Mouse (Mus musculus) kidney, postnatal 36 days (tissue): ENCODE data around the gene Pafah1b2.
A peak's percentile ranks its signal among the peaks of the same experiment; 100 is the strongest.

ENCODE experiments used
- DNase-seq, 2 experiments: peaks; one replicate each; pipeline ENCODE4 v3.0.0; 2021 to 2022; ENCODE audit warnings: mixed read lengths in 2 of 2

The Pafah1b2 gene

DNA sequence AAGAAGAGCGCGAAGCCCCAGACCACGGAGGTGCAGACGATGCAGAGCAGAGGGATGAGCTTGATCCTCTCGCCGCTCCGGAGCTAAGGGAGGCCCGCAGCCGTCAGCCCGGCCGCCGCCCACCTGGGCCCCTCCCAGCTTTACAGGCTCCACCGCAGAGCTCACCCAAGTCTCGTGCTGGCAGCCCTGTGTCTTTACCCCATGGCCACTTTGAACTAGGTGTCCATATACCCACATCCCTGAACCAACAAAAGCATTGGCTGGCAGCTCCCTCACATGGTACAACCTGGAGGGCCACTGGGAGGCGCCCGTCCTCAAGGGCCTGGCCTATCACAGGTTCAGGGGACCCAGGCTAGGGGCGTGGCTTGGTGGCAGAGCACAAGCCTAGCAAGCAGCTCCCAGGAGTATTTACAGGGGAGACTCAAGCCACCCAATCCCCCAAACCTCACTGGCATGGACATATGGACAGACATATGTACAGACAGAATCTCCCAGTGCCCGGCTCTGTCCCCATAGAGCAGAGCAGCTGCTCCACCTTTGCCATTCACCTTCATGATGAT is 71.1 kb downstream of the Pafah1b2 start:
- peak in 1 of 2 experiments; percentile 63 for DNase-seq

DNA sequence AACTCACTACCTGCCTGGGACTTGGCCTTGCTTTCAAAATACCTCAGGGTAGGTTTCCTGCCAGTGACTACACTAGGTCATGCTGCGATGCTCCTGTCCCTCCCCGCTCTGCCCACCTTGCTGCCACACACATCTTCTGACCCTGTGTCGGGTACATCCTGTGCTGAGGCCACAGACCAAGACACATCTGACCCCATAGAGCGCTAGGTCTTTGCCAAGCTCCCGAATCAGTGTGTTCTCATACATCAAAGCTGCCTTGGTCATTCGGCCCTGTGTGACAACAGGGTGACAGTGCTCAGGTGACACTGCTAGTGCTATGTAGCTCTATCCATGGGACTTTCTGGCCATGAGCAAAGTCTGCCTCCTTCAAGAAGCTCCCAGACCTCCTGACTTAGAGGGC is 72.7 kb downstream of the Pafah1b2 start:
- DNase-seq, result no peak

DNA sequence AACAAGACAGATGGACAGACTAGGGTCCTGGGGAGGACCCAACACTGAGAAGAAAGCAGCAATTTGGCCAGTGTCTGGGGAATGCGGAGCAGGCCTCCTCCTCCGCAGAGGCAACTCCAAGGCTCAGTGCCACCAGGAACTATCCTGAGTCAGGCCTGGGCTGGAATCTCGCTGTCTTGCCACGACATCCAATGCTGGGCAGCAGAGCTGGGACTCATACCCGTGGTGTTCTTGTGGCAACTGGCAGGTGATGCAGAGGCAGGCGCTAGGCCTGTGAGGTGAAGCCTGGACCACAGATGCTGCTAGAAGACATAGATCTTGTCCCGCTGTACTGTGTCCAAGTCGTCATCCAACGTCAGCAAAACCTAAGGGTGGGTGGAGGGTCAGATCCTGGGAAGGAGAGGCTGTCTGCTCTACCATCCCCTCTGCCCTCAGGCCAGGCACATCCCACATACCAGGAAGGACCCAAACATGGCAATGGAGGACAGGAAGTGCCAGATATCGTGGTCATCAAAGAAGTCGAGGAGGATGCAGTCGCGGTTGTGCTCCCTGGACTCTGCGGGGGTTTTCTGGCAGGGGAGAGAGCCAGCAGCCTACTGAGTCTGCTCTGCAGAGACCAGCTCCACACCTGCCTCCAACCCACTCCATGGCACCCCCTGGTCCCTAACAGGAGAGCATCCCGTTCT is 73.4 kb downstream of the Pafah1b2 start:
- no peak for DNase-seq

DNA sequence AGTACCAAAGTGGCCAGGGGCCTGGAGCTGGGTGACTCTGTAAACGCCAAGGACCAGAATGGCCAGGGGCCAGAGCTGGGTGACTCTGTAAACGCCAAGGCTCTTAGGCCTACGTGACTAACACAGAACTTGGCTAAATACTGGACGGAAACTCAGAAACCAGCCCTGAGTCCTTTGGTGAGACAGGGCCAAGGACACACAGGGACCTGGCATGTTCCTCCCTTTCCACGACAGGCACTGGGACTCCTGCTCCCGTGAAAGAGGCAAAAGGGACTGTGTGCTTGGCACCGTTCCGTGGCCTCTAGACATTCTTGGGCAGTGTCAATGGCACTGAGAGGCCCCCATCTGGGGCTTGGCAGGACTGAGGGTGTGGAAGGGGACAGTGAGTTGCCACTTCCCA is 74.4 kb downstream of the Pafah1b2 start:
- DNase-seq, result peak in 1 of 2 experiments; percentile 36

DNA sequence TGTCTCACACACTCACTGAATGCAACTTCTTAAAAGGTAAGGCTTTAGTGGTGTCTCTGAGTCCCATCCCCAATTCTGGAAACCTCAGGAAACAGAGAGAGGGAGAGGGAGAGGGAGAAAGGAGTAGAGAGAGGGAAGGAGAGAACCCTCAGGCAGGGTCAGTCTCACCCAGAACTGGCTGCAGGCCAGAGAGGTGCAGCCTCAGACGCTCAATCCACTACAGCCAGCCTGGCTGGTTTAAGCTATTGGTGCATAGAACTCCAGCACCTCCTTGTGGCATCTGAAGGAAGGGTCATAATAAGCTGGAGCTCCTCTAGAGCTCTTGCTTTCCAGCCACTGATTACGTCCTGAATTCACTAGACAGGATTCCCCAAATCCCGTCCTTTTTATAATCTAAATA is 75.6 kb downstream of the Pafah1b2 start:
- peak; percentile 85 to 88 for DNase-seq

DNA sequence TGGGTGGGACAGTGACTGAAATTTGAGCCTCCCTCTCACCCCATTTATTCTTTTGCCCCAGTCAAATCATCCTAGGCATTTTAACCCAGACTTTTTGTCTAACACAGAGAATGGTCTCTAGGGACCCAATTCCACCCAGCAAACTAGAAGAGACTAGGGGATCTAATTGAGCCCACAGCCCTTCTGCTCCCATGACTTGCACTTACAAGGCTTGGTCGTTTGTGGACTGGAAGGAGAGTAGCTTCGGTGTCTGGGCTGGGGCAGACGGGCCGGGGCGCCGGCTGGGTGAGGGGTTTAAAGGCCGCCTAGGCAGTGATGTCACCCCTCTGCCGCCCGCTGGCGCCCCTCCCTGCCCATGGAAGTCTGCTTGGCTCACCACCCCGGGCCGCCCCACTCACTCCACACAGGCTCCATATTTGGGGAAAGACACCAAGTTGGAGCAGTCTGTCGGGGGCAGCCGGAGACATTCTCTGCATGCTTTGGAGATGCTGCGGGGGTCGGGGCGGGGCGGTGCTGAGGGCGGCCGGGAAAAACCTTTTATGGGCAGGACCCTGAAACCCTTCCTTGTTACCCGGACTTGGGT is 76.8 kb downstream of the Pafah1b2 start, which contains the start of gene Tagln:
Gene Tagln (minus strand): TSS at position 431 of the 583 bp plus-strand sequence.
- DNase-seq, result peak; percentile 41 to 49

DNA sequence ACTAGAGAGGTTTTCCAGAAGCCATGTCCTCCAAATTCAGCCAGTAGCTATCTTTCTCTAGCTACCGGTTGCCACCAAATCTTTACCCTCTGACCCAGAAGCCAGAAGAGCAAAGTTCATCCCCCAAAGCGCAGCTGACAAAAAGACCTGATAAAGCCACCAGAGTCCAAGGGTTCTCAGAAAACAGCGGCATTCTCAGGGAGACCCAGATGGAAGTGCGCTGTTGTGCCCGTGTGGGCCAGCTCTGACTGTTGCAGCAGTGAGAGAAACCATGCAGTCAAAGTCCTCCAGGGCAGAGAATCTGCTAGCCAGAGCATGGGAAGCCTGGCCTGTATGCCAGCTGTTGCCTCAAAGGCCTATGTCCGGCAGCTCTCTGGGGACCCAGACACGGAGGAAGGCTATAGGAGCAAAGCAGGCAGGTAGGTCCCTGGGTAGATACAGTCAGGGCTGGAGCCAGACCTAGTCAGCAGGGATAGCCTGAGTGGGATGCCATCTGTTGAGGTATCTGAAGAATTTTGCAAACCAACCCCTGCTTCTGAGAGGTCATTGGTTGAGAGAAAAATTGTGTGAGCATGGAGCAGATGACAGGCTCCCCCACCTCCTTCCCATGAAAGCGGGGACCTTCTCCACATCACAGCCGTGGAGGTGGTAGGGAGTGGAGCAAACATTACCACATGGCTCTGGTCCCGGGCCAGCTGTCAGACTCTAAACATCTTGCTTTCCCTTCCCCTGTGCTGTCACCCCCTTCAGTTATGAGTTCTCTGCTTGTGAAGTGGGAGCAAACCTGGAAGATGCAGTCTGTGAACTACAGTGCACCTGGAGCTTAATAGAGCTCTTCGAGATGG is 79.7 kb downstream of the Pafah1b2 start:
- peak; percentile 51 for DNase-seq

DNA sequence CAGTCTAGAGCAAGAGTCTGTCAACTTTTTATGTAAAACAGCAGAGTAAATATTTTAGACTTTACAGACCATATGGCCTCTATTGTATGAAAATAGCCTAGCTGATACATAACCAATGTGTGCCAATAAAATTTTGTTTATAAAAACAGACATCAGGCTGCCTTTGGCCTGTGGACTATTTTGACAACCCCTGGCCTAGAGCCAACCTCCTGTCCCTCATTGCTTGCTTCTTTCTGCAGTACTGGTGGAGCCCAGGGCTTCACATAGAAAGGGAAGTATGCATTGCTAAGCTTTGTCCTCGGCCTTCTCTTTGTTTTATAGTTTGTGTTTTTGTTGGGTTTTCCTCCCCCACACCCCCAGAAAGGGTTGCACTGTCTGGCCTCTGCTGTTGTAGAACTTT is 80.5 kb downstream of the Pafah1b2 start:
- peak; percentile 38 to 62 for DNase-seq

DNA sequence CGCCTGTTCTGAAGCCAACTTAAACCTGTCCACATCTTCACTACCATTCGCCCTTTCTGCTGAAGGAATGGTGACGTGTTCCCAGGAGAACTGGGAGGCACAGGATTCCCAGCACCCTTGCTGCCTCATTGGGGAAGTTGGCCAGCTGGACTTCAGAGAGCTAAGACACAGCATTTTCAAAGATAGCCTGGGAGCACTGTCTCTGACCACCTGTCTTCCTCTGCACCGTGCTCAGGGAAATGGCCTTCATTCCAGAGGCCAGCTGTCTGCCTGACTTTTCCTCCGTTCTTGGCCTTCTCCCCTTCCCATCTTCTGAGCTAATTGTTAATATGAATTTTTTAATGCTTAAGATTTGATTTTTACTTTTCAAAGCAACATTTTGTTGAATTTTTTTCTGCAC is 83.2 kb downstream of the Pafah1b2 start:
- DNase-seq, result no peak

DNA sequence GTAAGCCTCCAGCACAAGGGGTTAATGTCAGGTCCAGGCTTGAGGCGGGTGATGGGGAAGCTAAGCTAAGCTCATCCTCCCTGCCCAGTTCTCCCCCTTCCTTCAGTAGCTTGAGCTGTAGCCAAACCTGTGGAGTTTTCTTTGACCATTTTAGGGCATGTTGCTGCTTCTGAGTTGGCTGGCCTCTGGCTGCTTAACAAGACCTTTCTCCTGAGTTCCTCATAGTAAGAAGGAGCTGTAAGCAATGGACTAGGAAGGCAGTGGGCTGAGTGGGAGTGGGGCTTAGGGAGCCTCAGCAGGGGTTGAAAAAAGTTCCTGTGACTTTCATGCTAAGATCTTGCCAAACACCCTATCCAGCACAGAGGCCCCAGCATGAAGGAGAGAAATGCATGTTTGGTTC is 92.6 kb downstream of the Pafah1b2 start:
- DNase-seq, result peak in 1 of 2 experiments; percentile 32

DNA sequence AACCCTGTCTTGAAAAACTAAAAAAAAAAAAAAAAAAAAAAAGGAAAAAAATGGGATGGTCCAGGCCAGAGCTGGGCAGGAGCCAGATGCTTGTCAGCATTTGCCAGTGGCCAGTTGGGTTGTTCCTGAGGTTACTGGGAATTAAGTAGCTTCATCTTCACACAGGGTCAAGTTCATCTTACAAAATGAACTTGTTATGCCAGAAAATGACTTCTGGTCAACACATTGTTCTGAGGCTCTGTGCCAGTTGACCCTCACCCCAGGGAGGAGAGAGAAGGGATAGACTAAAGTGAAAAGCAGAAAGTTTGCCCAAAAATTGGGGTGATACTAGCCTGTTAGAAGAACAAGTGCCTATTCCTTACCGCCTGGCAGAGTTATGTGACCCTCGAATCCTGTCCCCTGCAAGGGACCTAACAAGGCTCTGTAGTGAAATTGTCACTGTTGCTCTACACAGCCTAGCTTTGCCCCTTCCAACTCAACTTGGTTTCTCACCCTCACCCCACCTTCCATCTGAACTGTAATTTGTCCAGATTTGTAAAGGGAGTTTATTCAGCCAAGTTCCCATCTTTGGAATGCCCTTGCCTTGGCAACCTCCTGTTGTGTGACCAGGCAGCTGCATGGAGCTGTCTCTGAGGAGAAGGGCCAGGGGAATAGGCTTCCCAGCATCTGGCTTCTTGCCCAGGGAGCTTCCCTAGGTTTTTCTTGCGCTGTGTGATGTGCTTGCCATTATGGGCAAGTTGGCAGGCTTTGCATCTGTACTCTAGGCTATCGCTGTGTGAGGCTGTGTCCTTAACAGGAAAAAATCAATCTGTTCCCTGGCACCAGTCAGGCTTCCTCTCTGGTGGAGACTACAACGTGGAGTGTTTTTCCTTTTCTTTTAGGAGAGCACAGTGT is 95.2 kb downstream of the Pafah1b2 start:
- peak; percentile 78 to 79 for DNase-seq

DNA sequence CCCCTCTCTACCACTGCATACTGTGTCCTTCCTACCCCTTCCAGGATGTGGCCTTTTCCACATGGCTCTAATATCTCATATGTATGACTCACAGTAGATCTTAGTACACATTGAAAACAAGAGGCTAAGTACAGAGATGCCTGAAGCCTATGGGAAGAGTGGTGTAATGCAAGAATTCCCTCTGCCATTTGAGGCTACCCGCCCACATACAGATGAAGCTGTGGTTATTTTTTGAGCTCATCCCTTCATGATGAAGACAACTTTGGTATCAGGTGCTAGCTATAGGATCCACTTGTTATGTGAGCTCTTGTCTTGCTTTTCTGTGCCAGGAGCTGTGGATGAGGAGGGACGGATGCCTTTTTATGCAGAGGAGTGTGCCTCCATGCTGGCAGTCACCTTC is 96.8 kb downstream of the Pafah1b2 start:
- DNase-seq, result no peak
